Mouse (Mus musculus): ENCODE data around the gene Prima1.

Gene Prima1

GRCm38 (mm10) chr12:103226121-103226520, 15.8 kb downstream of the Prima1 start:
- no peak for DNase-seq (ENCODE audit: low read depth in 2 of 2, low spot score in 2 of 2)

GRCm38 (mm10) chr12:103223671-103224070, 18.3 kb downstream of the Prima1 start:
- no peak for DNase-seq (ENCODE audit: low read depth in 2 of 2, low spot score in 2 of 2)

- DNase-seq (ENCODE audit: low read depth in 2 of 2, low spot score in 2 of 2) = no peak
These were observed 25.9 kb downstream of the Prima1 start for GRCm38 (mm10) chr12:103215877-103216610.

- DNase-seq (ENCODE audit: low read depth in 2 of 2, low spot score in 2 of 2) = no peak
These were observed 27.2 kb downstream of the Prima1 start for GRCm38 (mm10) chr12:103214797-103215196.

GRCm38 (mm10) chr12:103214270-103214669, 27.7 kb downstream of the Prima1 start:
- DNase-seq (ENCODE audit: low read depth in 2 of 2, low spot score in 2 of 2) = no peak

- no peak for DNase-seq (ENCODE audit: low read depth in 2 of 2, low spot score in 2 of 2)
These were observed 28.4 kb downstream of the Prima1 start for GRCm38 (mm10) chr12:103213591-103213990.

- no peak for DNase-seq (ENCODE audit: low read depth in 2 of 2, low spot score in 2 of 2)
These were observed 30.9 kb downstream of the Prima1 start for GRCm38 (mm10) chr12:103211078-103211477.

GRCm38 (mm10) chr12:103209581-103209980, 32.4 kb downstream of the Prima1 start:
- DNase-seq (ENCODE audit: low read depth in 2 of 2, low spot score in 2 of 2) = no peak

- DNase-seq (ENCODE audit: low read depth in 2 of 2, low spot score in 2 of 2) = no peak
These were observed 36.4 kb downstream of the Prima1 start for GRCm38 (mm10) chr12:103205561-103205960.

- no peak for DNase-seq (ENCODE audit: low read depth in 2 of 2, low spot score in 2 of 2)
These were observed 39.1 kb downstream of the Prima1 start for GRCm38 (mm10) chr12:103202592-103203544.

GRCm38 (mm10) chr12:103192996-103193395, 49.0 kb downstream of the Prima1 start:
- no peak for DNase-seq (ENCODE audit: low read depth in 2 of 2, low spot score in 2 of 2)

- no peak for DNase-seq (ENCODE audit: low read depth in 2 of 2, low spot score in 2 of 2)
These were observed 52.2 kb downstream of the Prima1 start for GRCm38 (mm10) chr12:103189771-103190170.

- no peak for DNase-seq (ENCODE audit: low read depth in 2 of 2, low spot score in 2 of 2)
These were observed 53.7 kb downstream of the Prima1 start for GRCm38 (mm10) chr12:103188223-103188622.

- DNase-seq (ENCODE audit: low read depth in 2 of 2, low spot score in 2 of 2) = no peak
These were observed 54.9 kb downstream of the Prima1 start for GRCm38 (mm10) chr12:103187020-103187419.

- no peak for DNase-seq (ENCODE audit: low read depth in 2 of 2, low spot score in 2 of 2)
These were observed 58.9 kb downstream of the Prima1 start for GRCm38 (mm10) chr12:103183057-103183456.

- DNase-seq (ENCODE audit: low read depth in 2 of 2, low spot score in 2 of 2) = no peak
These were observed 73.1 kb downstream of the Prima1 start for GRCm38 (mm10) chr12:103168892-103169291.

GRCm38 (mm10) chr12:103164101-103165030, 77.6 kb downstream of the Prima1 start:
- DNase-seq (ENCODE audit: low read depth in 2 of 2, low spot score in 2 of 2) = no peak

- no peak for DNase-seq (ENCODE audit: low read depth in 2 of 2, low spot score in 2 of 2)
These were observed 78.4 kb downstream of the Prima1 start for GRCm38 (mm10) chr12:103163596-103163995.

- DNase-seq (ENCODE audit: low read depth in 2 of 2, low spot score in 2 of 2) = no peak
These were observed 81.2 kb downstream of the Prima1 start for GRCm38 (mm10) chr12:103160721-103161120.

- DNase-seq (ENCODE audit: low read depth in 2 of 2, low spot score in 2 of 2) = no peak
These were observed 82.9 kb downstream of the Prima1 start for GRCm38 (mm10) chr12:103159016-103159415.
